Mouse (Mus musculus) B cell, adult 2 months (primary cell): Measurements from ENCODE around the gene Idh2.

Experiments
- DNase-seq, 2 experiments: peaks; one replicate each; pipeline ENCODE4 v3.0.0; 2022

Gene Idh2

DNA sequence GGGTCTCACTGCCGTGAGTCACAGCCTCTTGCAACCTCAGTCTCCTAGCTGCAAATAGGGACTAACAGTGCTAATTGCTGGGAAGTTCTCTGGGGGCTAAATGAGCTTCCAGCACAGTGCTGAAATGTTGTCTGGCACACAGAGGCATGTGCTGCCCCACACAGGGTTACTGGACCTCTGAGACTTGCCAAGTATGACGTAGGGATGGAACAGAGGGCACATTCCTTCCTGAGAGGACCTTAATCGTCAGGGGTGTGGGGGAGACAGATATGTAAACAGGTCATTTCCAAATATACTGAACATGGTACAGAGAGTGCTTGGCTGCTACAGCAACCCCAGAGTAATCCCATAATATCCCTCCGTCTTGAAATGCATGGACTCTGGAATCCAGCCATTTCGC lies 5.9 kb upstream of the Idh2 start:
- no peak for DNase-seq

DNA sequence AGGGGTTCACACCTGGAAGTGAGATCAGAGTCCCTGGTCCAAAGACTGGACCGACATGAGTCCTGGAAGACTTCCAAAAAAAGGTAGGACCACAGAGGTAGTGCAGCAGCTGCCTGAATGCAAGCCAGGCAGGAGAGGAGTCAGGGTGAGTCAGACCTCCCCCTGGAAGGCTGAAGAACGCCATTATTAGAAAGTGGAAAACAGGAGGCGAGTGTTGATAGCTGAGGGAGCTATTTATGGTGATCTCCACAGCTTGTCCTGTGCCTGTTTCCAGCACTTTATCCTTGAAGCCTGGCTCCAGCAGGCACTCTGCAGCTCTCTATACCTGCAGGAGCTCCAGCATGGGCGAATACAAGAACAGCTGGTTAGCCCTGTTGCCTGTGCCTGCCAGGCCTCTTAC lies 4.0 kb upstream of the Idh2 start:
- no peak for DNase-seq

DNA sequence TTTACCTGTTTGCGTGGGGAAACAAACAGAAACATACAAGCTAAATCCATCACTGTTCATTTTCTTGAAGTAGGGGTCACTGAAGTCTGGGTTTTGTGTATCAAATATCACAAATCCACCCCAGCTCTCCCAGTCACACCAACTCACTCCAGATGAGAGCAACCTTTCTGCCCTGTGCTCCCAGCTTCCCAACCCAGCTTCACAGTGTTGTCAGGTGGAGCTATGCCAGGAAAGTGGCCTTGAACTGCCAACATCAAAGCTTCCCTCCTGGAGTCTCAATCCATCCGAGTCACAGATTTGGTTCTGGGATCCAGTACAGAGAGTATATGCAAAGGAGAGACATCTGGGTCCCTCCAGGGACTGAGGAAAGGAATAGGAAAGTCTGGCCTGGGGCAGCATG lies 966 bp upstream of the Idh2 start:
- DNase-seq, result no peak

DNA sequence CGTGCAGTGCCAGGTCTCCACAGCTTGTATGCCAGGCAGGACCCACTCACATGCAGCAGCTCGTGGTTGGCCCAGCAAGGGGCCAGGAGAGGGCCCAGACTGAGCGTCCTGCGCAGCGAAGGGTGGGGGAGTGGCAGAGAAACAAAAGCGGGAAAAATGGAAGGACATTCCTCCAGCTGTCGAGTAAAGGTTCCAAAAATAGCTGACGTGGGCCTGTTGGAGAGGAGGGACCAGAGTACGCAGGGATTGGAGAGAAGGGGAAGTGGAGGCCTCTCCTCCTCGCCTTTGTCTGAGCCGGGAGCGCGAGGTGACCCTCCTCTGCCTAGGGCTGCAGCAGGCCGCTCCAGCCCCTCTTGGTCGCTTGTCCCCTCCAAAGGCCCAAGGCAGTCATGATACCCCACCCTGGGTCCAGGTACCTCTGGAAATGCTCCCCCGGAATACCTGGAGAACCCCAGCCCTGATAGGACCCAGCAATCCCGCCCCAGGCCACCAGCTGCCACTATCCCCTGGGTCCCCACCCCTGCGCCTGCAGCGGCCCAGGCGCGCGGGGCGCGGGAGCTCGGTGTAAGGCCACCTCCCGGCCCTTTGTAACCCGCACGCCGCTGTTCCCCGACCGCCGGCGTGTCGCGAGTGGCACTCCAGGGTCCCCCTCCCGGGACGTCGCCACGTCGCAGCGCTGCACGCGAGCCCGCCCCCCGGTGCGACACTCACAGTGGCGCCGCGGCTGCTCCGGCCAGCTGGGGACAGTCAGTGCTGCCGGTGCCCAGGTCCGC lies 555 bp downstream of the Idh2 start:
- no peak for DNase-seq

DNA sequence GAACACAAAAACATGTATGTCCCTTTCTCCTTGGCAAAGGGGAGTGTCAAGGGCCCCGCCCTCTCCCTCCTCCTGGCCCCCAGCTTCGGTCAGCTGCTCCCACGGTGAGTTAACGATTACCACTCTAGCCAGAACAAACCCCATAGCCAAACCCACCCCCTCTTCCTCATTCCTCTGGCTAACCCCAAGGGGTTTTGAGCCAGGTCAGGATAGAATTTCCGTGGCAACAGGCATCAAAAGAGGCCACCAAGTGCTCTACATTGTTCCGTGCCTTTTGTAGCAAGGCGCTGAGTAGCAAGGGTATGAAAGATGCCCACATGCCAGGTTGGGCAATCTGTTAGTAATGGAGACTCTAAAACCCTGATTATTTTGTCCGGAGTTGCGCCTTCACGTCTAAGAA lies 1.2 kb downstream of the Idh2 start:
- no peak for DNase-seq

DNA sequence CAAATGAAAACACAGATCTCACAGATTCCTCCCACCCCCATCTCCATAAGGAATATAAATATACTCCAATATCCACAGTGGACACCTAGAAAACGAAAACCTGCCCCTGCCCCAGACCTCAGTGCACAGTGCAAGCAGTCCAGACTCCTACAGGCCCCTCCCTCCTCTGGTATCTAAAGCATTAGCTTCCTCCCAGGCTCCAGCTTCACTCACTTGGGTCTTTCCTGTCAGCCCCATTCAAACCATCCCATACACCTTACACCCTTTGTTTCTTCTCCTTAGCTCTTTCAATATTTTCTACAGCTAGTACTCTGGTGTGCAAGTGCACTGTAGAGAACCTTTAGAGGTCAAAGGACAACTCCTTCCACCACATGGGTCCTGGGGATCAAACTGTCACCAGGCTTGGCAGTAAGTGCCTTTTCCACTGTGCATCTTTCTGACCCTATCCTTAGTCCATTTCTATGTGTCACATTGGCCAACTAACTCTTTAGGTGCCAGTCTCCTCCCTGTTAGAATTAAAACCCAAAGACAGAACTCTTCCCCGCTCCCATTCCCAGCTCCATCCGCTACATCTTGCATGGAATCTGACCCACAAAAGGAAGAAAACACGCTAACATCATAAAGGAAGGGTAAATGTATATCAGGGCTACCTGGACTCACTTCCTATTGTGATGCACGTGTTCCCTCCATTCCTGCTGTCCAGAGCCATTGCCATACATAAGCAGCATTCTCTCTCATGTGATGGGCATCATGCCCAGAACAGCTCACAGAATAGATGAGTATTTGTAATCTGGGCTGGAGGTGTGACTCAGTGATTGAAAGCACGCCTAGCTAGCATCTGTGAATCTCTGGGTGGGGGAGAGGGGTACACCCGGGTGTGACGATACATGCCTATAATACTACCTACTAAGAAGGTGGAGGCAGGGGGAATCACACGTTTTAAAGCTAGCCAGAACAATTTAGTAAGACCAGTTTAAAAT lies 3.8 kb downstream of the Idh2 start:
- DNase-seq, result no peak

DNA sequence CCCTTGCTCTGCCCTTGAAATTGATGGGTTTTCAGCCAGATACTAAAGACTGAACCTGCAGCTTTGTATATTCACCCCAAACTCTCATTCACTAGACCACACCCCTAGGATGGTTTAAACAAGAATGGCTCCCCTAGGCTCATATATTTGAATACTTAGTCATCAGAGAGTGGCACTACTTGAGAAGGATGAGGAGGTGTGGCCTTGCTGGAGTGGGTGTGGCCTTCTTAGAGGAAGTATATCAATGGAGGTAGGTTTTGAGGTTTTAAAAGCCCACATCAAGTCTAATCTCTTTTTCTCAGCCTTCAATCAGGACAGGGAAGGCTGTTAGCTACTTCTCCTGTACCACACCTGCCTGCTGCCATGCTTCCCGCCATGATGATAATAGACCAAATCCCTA lies 8.8 kb downstream of the Idh2 start:
- DNase-seq, result peak; percentile 50 to 52

DNA sequence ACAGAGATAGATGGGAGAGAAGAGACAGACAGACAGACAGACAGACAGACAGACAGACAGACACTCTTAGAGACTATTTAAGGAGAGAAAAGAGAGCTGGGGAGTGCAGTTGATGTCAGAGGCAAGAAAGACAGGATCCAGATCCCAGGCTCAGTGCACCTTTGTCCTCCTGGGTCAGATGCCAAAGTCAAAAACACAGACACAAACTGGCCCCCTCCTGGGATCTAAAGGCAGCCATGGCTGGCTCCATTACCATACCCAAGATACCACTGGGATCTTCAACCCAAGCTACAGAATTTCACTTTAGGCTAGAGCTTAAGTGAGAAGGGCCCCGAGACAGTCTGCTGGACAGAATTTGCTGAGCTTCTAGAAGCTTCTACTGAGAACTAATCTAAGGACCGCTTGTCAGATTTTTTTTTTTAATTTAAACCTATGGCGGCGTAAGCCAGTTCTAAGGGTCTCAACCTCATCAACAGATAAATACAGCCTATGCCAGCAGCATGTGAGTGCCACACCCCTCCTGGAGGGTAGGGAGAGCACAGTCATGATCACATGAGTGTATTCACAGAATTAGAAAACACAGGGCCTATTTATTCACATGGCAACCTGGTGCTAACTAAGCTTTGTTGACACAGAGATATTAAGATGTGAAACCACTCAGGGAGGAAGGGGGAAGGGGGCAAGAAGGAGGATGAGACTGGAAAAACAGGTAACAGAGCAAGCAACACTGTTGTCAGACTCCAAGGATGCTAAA lies 9.4 kb downstream of the Idh2 start:
- no peak for DNase-seq

DNA sequence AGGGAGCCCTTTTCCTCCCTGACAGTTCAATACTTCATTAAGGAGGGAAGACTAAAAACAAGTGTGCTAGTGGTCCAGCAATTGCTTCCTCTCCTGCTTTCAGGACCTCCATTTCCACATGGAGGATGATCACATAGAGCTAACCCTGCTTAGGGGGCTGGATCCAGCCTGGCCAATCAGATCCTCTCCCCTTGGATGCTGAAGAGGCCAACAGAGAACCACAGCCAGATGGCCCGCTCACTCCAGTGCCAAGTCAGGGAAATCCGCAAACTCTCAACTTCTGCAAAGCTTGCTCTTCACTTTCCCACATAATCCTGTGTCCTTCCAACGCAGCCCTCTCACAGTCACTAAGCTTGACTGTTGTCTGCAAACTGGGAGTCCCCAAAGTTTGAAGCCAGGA lies 11.9 kb downstream of the Idh2 start:
- DNase-seq, result no peak

DNA sequence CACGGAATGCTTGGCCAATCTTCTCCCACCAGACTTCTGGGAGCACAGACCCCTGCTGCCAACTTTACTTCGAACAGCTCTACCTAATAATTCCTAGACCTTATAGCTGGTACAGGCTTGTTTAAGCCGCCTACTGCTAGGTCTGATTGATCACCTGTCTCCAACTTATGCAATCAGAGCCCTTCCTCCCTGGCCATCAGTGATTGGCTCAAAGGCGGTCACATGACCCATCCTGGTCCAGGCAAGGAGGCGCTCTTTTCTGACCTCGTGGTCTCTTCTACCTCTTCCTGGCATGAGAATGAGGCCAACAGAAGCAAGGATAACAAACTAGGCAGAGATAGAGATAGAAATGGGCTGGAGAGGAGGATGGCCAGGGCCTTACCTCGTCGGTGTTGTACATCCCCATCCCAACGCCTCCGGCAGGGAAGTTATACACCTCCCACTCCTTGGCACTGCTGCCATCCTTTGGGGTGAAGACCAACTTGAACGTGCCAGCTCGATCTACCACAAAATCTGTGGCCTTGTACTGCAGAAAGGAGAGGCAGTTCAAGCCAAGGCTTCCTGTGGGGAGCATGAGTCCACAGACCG lies 16.7 kb downstream of the Idh2 start:
- no peak for DNase-seq

DNA sequence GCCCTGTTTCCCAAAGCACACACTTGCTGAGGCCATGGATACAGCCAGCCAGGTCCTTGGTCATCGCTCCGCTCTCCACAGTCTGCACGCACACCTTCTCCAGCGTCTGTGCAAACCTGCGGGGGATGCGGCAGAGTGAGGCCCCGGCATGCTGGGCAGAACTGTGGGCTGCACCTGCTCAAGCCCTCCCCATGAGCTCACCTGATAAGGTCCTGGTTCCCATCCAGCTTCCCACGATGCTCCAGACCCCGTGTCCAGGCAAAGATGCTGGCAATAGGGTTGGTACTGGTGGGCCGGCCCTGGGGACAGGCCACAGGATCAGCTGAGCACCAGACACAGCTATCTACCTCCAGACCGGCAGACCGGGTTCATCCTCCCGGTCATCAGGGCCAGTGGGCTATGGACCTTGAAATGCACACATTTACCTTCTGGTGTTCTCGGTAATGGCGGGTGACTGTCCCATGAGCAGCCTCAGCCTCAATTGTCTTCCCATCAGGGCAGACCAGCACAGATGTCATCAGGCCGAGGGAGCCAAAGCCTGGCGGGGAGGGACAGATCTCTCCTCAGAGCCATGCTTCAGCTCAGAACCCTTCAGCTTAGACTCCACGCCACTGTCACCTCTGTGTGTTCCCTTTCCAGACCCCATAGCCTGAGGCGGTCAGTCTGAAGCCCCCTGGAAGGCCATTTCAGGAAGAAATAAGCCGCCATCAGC lies 19.4 kb downstream of the Idh2 start:
- no peak for DNase-seq

DNA sequence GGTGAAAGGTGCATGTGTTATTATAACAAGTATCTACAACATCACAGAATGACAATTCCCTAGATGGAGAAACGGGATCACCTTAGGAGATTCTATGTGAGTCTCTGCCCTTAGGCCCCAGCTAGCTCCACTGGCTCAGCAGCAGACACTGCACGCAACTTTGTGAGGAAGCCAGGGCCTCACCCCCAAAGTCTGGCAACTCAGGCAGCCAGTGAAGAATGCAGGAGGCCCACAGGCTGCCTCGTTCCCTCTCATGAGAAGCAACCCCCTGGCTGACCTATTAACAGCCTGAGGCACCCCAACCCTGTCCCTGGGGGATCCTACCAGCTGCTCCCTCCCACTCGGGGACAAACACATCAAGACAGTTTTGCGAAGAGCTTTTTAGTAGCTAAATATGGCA lies 20.7 kb downstream of the Idh2 start:
- DNase-seq, result no peak

DNA sequence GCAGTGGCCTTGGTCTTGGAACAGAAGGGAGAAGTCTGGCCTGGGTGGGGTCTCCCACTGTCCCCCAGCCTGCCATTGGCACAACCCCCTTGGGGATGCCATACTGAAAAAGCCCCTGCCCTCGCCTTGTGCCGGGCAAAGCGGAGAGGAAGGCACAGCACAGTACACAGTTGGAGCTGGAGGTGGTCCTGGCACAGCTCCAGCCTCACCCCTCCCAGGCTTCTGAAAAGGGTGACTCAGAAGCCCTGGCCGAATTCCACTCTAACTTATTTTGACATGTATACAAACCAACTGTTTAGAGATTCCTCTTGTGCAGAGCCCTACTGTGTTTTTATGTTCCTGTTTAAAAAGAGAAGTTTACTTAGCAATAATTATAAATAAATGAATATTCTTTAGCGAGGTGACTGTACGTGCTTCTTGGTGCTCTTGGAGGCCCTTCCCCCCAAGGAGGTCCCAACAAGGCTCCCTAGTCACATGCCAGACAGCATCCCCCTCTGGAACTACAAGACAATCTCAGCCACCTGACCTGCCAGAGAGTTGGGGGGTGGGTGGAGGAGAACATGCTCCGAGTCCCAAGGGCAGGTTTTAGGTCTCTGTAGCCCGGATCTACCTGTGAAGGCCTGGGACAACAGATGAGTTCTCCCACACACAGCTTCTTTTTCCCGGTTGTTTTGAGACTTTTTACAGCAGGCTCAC lies 22.7 kb downstream of the Idh2 start:
- no peak for DNase-seq

DNA sequence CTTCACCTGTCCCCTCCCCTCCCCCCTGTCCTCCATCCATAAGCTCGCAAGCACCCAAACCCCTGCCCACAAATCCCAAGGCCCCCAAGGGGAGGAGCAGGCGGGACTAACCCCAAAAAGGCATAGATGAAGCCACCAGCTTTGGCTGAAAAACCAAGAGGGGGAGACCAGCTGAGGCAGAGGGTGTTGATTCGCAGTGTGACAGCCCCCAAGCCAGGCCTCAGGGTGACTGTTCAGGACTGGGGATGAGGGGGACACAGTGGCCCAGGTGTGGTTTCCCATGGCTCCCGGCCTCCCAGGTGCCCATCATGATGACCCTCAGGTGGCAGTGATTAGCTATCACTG lies 23.4 kb downstream of the Idh2 start:
- no peak for DNase-seq

DNA sequence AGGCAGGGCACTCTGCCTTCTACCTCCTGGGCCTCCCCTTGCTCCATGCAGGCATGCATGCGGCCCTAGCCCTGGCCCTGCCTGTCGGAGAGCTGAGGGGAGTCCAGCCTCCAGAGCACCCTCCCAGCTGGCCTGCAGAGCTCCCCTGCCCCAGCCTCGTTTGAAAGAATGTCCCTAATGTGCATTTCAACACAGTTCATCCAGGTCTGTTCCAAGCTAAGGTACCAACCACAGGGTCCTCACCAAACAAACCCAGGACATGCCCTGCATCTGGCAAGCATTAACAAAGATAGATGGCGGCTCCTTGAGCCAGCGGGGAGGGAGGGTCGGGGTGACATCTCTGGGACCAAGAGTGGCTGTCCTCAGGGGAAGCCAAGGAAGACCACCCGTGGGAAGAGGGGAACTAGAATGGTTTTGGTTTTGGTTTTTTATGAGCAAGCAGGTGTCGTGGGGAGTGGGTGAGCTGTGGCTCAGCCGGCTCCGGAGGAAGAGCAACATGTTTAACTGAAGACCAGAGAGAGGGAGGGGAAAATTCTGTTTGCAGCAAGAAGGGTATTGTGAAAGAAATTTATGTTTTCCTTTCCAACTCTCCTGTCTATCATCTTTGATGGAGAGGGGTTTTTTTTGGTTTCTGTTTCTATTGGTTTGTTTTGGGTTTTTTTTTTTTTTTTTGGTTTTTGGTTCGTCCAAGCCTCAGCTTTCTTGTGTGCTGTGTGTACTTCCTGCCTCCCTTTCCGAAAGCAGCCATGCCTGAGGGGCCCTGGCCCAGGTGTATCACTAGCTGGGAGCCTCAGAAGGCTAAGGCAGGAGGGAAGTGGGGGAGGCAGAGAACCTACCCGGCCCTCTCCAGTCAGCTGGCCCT lies 24.0 kb downstream of the Idh2 start:
- peak; percentile 40 to 43 for DNase-seq

DNA sequence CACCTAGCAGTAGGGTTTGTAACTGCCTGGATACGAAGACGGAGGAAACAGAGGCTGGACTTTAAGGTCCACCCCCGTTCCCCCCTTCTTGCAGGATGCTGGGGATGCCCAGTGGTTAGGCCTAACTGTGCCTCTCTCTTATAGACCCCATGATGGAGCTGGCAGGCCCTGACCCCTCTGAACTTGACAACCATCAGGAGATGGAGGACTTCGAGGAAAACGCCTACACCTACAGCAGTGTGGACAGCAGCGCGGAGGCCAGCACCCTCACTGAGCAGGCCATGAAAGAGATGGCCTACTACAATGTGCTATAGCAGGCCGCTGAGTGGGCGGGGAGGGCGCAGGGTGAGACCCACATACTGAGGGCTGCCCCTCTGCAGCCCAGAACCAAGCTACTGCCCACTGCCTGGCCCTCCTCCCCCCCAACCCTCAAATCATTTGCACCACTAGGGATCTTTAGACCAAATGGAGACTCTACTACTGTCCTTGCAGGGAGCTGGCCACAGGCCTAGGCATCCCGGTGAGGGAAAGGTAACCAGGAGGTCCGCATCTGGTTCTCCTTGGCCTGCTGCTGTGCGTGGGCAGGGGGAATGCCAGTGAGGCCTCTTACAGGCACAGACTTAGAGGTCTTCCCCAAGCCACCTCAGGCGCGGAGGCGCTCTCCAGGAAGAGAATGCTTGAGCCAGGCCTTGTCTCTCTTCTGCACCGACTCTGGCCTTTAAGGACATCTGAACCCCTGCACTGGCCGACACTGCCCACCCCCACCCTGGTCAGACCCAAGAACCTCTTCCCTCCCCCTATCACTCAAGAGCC lies 24.8 kb downstream of the Idh2 start:
- no peak for DNase-seq

DNA sequence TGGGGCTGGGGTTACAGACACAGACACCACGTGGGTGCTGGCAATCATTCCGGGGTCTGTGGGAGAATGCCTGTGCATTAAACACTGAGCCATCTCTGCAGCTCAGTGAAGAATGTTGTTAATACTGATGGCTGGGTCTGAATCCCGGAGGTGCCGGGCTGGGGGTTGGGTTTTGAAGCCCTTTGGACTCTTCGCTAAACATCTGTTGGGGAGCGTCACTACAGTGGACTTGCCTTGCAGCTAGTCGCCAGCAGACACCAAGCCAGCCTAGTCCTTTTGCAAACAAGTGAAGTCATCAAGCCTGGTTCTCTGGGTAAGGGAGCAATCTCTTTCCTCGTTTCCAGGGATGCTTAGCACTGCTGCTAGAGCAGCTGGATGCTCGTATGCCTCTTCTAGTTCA lies 27.0 kb downstream of the Idh2 start:
- DNase-seq, result no peak

DNA sequence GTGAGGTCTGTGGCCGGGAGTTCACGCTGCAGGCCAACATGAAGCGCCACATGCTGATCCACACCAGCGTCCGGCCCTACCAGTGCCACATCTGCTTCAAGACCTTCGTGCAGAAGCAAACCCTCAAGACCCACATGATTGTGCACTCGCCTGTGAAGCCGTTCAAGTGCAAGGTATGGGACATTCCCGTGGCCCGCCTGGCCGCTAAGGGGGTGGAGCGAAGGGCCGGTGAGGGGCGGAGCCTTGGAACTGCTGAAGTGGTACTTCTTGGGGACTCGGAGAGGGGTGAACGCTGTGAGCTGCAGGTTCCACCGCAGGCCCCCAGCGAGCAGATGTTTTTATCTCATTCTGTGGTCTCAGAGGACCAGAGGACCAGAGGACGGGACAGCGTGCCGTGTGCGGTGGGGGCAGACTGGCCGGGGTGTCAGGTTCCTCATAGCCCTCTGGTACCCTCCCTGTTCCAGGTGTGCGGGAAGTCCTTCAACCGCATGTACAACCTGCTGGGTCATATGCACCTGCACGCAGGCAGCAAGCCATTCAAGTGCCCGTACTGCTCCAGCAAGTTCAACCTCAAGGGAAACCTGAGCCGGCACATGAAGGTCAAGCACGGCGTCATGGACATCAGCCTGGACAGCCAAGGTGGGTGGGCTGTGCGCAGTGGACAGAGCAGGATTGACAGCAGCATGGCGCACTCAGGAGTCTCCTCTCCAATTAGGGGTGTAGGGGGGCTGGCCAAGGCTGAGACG lies 29.0 kb downstream of the Idh2 start:
- no peak for DNase-seq

DNA sequence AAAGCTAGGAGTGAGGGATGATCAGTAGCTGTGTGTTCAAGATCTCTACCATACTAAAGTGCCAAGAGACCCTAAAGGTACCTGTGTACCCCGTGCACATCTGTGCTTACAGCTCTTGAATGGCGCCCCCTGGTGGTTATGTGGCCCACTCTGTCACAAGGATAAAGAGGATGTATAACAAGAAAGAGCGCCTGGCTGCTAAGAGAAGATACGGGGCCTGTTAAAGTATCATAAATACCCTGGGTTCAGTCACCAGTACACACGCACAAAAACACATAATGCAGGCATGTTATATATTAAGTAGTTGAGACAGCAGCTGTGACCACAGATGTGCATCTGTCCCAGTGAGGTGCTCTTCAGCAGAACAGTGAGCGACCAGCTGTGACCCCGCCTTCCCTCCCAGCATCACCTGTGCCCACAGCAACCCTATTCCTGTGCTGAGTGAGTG lies 30.7 kb downstream of the Idh2 start:
- peak; percentile 87 to 88 for DNase-seq
